Mouse (Mus musculus): ENCODE measurements at regions not wholly inside any gene's neighbourhood (a gene's known extent, or its start where the extent isn't known, plus 50 kb on each side); places are given as distances from the start of the nearest gene placed in this dataset.

DNA sequence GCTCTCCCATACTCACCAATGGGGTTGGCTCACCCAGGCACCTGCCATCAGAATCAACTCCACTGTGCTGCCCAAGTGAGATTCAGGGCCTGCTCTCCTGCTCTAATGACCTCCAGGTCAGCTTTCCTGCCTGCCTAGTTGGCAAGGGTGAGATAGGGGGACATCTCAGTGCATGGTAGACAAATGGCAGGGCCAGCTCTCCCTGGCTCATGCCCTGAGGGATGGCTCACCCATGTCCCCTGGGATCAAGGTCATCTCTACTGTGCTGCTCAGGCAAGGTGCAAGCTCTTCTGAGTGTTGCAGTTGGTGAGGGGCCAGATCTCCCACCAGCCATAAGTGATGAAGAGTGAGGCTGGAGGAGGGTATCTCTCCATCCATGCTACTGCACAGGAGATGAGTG lies 161.2 kb downstream of the Diras2 start:
- H3K36me3 ChIP-seq: no peaks in the 10 kb centered on the region
- no peak overlapping the region for H3K4me3 ChIP-seq
- H3K9ac ChIP-seq: no peak overlapping the region
- H3K27ac ChIP-seq: no peak overlapping the region
- no peaks in the 10 kb centered on the region for H3K27me3 ChIP-seq
- H3K4me2 ChIP-seq (replicated peaks): no peak overlapping the region
- H3K4me1 ChIP-seq: peaks cover 4% of the 10 kb centered on the region; the same call in 1 of the 2 replicates
- H3K9me3 ChIP-seq: no peaks in the 10 kb centered on the region
- ATAC-seq (ENCODE audit: low FRiP score, low read depth): no peak

DNA sequence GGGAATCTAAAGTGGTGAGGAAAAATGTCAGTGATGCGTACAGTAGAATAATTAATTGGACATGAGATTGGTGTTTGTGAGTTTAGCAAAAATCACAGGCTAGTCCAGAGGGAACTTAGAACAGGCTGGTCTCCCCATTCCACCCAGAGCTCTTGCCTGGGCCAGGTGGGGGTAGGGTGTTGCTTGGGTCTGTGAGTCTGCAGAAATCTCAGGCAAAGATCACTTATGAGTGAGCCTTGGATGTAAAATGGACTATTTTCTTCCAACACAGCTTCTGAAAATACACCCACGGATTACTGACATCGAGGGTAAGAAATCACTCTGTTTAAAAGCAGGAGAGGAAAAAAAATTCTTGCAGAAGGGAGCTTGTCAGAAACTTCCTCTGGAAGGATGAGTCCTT lies 159.1 kb downstream of the Diras2 start:
- no peak overlapping the region for H3K27ac ChIP-seq
- no peaks in the 10 kb centered on the region for H3K27me3 ChIP-seq
- H3K4me3 ChIP-seq: no peak overlapping the region
- no peak overlapping the region for H3K4me2 ChIP-seq (replicated peaks)
- no peak for ATAC-seq (ENCODE audit: low FRiP score, low read depth)
- no peak overlapping the region for H3K9ac ChIP-seq
- no peaks in the 10 kb centered on the region for H3K36me3 ChIP-seq
- no peaks in the 10 kb centered on the region for H3K9me3 ChIP-seq
- H3K4me1 ChIP-seq: peaks cover 6% of the 10 kb centered on the region; the same call in 1 of the 2 replicates
- WGBS: 88% methylated on average over 3 of the region's 3 CpGs

DNA sequence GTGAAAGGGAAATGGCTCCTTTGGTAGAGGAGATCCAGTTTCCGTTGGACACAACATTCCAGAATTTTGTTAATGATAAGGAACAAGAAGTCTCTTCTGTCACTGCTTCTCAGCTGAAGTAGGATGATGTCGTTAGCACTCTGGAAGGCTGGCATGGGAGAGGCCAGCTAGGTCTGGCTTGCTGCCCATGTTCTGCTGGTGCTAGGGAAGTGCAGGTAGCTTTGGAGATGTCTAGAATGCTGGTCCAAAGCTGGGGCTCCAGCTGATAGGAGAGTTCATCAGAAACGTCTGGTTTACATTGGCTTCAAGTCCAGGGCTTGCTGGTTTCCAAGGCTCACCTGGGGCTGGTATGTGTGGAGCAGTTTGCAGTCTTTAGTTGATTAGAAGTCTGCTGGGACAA lies 156.3 kb downstream of the Diras2 start:
- no peak for ATAC-seq (ENCODE audit: low FRiP score, low read depth)
- H3K4me3 ChIP-seq: no peak overlapping the region
- H3K9me3 ChIP-seq: peaks cover 14% of the 10 kb centered on the region
- peaks cover 6% of the 10 kb centered on the region; the same call in 1 of the 2 replicates for H3K4me1 ChIP-seq
- WGBS: 56% methylated on average over 3 of the region's 3 CpGs
- H3K27me3 ChIP-seq: no peaks in the 10 kb centered on the region
- no peaks in the 10 kb centered on the region for H3K36me3 ChIP-seq
- no peak overlapping the region for H3K27ac ChIP-seq
- no peak overlapping the region for H3K9ac ChIP-seq
- H3K4me2 ChIP-seq (replicated peaks): no peak overlapping the region

DNA sequence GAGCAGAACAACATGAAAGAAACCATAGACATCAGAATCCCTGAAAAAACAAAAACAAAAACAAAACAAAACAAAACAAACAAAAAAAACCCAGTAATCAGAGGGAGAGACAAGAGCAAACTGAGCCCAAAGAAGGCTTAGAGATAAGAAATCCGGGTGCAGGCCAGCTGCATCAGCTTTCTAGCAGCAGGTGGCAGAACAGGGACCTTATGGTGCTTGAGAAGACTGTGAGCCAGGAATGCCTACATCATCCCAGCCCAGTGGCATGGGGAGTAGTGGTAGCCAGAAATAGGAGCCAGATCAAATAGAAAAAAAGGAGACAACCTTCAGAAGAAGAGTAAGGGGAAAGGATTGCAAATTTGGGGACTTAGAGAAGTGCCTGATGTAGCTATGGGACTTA lies 152.8 kb downstream of the Diras2 start:
- WGBS: 73% methylated on average over 1 of the region's 1 CpGs
- H3K27ac ChIP-seq: no peak overlapping the region
- peaks cover 21% of the 10 kb centered on the region for H3K9me3 ChIP-seq
- no peak for ATAC-seq (ENCODE audit: low FRiP score, low read depth)
- H3K4me1 ChIP-seq: peaks cover 6% of the 10 kb centered on the region; the same call in 1 of the 2 replicates
- H3K9ac ChIP-seq: no peak overlapping the region
- no peaks in the 10 kb centered on the region for H3K27me3 ChIP-seq
- H3K4me3 ChIP-seq: no peak overlapping the region
- H3K4me2 ChIP-seq (replicated peaks): no peak overlapping the region
- no peaks in the 10 kb centered on the region for H3K36me3 ChIP-seq

DNA sequence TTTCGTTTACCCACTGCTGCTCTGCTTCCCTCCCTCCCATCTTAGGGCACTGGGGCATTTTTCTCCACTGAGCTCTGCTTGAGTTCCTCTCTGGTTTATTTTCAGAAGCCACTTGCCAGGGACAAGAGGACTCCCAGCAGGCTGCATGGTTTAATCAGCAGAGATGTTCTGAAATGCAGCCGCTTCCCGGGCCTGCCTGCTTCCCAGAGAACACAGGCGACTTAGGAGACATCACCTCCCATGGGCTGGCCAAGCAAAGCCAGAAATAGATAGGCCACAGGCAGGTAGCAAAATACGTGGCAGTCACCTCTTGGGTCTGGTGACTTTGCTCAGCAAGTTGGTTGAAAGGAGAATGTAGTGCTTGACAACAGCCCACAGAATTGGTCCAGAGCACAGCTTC lies 141.8 kb downstream of the Diras2 start:
- H3K4me1 ChIP-seq: no peaks in the 10 kb centered on the region
- H3K36me3 ChIP-seq: no peaks in the 10 kb centered on the region
- H3K27ac ChIP-seq: no peak overlapping the region
- H3K9ac ChIP-seq: no peak overlapping the region
- 0 out of 2 replicates have a peak, but pooled peaks cover 3% of the 10 kb centered on the region for H3K9me3 ChIP-seq
- H3K4me2 ChIP-seq (replicated peaks): no peak overlapping the region
- no peak for ATAC-seq (ENCODE audit: low FRiP score, low read depth)
- 87% methylated on average over 5 of the region's 5 CpGs for WGBS
- no peaks in the 10 kb centered on the region for H3K27me3 ChIP-seq
- H3K4me3 ChIP-seq: no peak overlapping the region

DNA sequence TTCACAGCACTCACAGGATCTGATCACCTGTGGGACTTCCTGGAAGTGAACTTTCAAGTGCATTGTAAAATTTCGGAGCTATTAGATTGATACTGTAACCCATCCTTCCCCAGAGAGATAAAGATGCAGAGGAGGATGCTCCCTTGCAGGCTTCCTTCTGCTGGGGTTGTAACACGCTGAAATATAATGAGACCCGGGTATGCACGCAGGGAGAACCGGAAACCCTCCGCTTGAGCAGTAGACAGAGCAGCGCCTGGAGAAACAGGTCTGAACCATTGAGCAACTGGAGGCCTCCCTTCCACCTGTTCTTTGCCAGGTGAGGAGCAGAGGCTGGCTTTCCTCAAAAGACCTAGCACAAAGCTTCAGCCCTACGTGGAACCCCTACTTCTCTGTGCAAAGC lies 135.3 kb downstream of the Diras2 start:
- Histone ChIP-seq H3K27ac (no peak overlapping the region), H3K4me3 (no peak overlapping the region), H3K4me1 (peaks cover 11% of the 10 kb centered on the region; the same call in 1 of the 2 replicates), H3K9ac (no peak overlapping the region), H3K27me3 (no peaks in the 10 kb centered on the region), H3K36me3 (no peaks in the 10 kb centered on the region), H3K9me3 (no peaks in the 10 kb centered on the region), H3K4me2 (replicated peaks) (no peak overlapping the region)
- 80% methylated on average over 8 of the region's 8 CpGs for WGBS
- no peak for ATAC-seq (ENCODE audit: low FRiP score, low read depth)

DNA sequence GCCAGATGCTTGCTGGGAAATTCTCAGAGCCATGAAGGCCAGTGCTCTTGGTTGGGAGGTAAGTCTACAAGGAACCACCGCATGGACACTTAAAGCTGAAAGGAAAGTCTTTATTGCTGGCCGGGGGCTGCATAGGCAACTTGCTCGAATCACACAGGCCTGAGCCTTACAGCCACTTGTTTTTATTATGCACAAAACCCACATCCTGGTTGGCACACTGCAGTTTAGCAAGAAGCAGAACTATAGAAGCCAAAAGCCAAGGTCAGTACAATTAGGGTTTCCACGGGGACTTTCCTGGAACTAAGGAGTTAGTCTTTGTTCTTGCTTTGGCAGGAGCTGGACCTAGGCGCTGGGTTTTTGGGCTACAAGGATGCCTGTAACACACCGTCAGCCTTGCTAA lies 132.7 kb downstream of the Diras2 start:
- Histone ChIP-seq H3K4me2 (replicated peaks) (no peak overlapping the region), H3K36me3 (no peaks in the 10 kb centered on the region), H3K4me3 (no peak overlapping the region), H3K9me3 (no peaks in the 10 kb centered on the region), H3K27me3 (no peaks in the 10 kb centered on the region), H3K27ac (no peak overlapping the region), H3K9ac (no peak overlapping the region), H3K4me1 (peaks cover 11% of the 10 kb centered on the region; the same call in 1 of the 2 replicates)
- WGBS: 67% methylated on average over 6 of the region's 6 CpGs
- ATAC-seq (ENCODE audit: low FRiP score, low read depth): no peak

DNA sequence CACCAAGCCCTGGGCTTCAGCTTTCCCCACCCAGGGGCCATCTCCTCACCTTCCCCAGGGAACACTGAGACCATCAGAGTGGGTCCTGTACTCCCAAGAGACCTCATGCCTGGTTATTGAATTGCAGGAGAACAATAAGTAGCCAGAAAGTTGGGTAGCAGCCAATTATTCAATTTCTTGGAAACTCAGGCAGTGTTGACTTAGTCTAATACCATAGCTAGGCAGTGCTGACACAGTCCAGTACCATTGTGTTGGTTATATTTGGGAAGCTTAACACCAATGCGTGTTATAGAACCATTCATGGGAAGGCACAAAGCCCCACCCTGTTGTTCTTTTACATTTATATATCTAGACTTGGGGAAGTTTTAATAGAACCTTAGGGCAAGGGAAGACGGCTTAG lies 131.9 kb downstream of the Diras2 start:
- ATAC-seq (ENCODE audit: low FRiP score, low read depth): no peak
- no peaks in the 10 kb centered on the region for H3K36me3 ChIP-seq
- H3K27ac ChIP-seq: no peak overlapping the region
- H3K27me3 ChIP-seq: no peaks in the 10 kb centered on the region
- H3K4me3 ChIP-seq: no peak overlapping the region
- no peak overlapping the region for H3K4me2 ChIP-seq (replicated peaks)
- H3K9ac ChIP-seq: no peak overlapping the region
- H3K4me1 ChIP-seq: peaks cover 11% of the 10 kb centered on the region; the same call in 1 of the 2 replicates
- 89% methylated on average over 2 of the region's 2 CpGs for WGBS
- H3K9me3 ChIP-seq: no peaks in the 10 kb centered on the region

DNA sequence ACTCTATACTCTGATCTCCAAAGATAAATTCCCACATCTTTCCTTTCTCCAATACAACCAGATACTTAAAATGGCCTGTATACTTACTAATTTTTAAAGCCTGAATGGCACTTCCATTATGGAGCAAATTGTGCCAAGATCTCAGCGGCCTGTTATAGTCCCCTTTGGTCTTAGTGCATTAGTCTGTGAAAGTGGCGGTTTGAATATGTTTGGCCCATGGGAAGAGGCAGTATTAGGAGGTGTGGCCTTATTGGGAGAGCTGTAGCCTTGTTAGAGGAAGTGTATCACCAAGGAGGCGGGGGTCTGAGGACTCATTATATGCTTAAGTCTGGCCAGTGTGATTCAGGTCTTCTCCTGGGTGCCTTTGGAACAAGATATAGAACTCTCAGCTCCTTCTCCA lies 127.3 kb downstream of the Diras2 start:
- no peak overlapping the region for H3K4me2 ChIP-seq (replicated peaks)
- no peak overlapping the region for H3K27ac ChIP-seq
- H3K9me3 ChIP-seq: no peaks in the 10 kb centered on the region
- no peak overlapping the region for H3K4me3 ChIP-seq
- no peaks in the 10 kb centered on the region for H3K4me1 ChIP-seq
- H3K27me3 ChIP-seq: no peaks in the 10 kb centered on the region
- 71% methylated on average over 3 of the region's 3 CpGs for WGBS
- no peak overlapping the region for H3K9ac ChIP-seq
- H3K36me3 ChIP-seq: no peaks in the 10 kb centered on the region
- no peak for ATAC-seq (ENCODE audit: low FRiP score, low read depth)

DNA sequence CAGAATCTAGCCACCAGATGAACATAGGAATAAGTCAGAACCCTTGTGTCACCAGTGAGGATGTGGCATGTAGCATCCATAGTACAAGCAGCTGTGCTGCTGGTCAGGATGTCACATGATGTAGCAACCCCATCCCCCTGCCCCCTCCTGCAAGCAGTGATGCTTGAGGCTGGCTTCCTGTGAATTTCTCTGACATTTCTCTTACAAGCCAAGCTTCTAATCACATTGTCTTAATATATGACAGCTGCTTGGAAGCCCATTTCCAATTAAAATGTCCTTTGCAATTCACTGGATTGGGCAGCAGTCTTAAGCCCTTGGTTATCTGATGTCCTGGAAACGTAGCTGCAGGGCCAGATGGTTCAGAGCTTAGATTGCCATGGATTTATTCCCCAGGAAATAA lies 114.8 kb downstream of the Diras2 start:
- Histone ChIP-seq H3K9ac (no peak overlapping the region), H3K27ac (no peak overlapping the region), H3K9me3 (peaks cover 13% of the 10 kb centered on the region), H3K36me3 (no peaks in the 10 kb centered on the region), H3K27me3 (no peaks in the 10 kb centered on the region), H3K4me2 (replicated peaks) (no peak overlapping the region), H3K4me3 (no peak overlapping the region), H3K4me1 (no peaks in the 10 kb centered on the region)
- WGBS: 58% methylated on average over 1 of the region's 1 CpGs
- no peak for ATAC-seq (ENCODE audit: low FRiP score, low read depth)

DNA sequence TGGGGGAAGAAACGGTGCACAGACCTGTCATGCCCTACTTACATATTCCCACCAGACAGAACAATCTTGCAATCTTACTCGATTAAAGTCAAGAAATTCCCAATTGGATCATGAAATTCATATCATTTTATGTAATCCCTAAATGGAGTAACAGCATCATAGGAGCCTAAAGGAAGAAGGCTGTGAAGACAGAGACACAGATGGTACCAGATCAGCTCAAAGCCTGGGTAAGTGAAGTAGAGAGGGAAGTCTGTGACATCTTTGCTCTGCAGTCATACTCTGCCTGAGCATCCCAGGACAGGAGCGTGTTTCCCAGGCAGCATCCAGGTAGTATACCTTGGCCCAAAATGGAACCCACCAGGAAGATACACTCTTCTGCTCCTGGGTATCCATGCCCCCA lies 108.6 kb downstream of the Diras2 start:
- H3K9me3 ChIP-seq: no peaks in the 10 kb centered on the region
- no peak overlapping the region for H3K4me2 ChIP-seq (replicated peaks)
- no peak overlapping the region for H3K27ac ChIP-seq
- H3K36me3 ChIP-seq: no peaks in the 10 kb centered on the region
- no peak overlapping the region for H3K9ac ChIP-seq
- H3K4me1 ChIP-seq: no peaks in the 10 kb centered on the region
- H3K4me3 ChIP-seq: no peak overlapping the region
- ATAC-seq (ENCODE audit: low FRiP score, low read depth): no peak
- 81% methylated on average over 3 of the region's 3 CpGs for WGBS
- no peaks in the 10 kb centered on the region for H3K27me3 ChIP-seq

DNA sequence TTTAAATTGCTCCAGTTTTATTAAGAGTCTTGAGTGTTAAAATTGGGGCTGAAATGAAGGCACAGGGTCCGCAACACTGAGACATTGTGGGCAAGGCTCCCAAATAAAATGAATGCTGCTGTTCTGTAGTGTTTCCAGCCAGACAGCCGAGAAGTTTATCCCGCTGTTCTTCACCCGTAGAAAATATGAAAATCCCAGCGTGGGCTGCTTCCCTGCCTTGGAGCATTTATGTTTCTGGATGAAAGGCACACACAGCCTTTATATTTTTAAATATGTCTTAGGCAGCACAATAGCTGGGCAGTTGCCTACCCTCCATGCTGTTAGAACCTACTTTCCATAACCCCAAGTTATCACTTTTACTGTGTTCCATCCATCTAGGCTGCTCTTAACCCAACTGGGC lies 102.6 kb downstream of the Diras2 start:
- no peak overlapping the region for H3K4me3 ChIP-seq
- no peak overlapping the region for H3K27ac ChIP-seq
- ATAC-seq (ENCODE audit: low FRiP score, low read depth): no peak
- no peaks in the 10 kb centered on the region for H3K36me3 ChIP-seq
- no peaks in the 10 kb centered on the region for H3K4me1 ChIP-seq
- H3K9ac ChIP-seq: no peak overlapping the region
- no peak overlapping the region for H3K4me2 ChIP-seq (replicated peaks)
- 74% methylated on average over 5 of the region's 5 CpGs for WGBS
- H3K27me3 ChIP-seq: no peaks in the 10 kb centered on the region
- H3K9me3 ChIP-seq: no peaks in the 10 kb centered on the region

DNA sequence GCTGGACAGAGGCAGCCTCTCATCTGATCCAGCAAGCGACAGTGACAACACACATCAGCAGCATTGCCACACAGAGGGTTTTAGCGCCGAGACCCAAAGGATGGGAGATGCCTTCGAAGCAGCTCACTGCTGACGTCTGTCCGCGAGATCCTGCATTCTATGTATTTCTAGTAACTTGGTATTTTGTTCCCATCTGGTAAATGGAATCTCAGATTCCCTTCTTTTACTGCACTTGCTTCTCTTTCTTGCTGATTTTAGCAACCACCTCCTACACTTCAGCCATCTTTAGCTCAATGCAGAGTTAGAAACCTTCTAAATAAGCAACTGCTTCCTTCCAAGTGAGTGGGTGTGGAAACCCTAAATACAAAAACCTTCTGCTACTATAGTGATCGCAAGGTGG lies 94.3 kb downstream of the Diras2 start:
- Histone ChIP-seq H3K27ac (no peak overlapping the region), H3K9me3 (no peaks in the 10 kb centered on the region), H3K4me1 (no peaks in the 10 kb centered on the region), H3K27me3 (no peaks in the 10 kb centered on the region), H3K36me3 (no peaks in the 10 kb centered on the region), H3K9ac (no peak overlapping the region), H3K4me3 (no peak overlapping the region), H3K4me2 (replicated peaks) (no peak overlapping the region)
- ATAC-seq (ENCODE audit: low FRiP score, low read depth): no peak
- WGBS: 78% methylated on average over 8 of the region's 8 CpGs
